15 mouse cellular contexts compared by ENCODE assay signal in the genomic region with DNA sequence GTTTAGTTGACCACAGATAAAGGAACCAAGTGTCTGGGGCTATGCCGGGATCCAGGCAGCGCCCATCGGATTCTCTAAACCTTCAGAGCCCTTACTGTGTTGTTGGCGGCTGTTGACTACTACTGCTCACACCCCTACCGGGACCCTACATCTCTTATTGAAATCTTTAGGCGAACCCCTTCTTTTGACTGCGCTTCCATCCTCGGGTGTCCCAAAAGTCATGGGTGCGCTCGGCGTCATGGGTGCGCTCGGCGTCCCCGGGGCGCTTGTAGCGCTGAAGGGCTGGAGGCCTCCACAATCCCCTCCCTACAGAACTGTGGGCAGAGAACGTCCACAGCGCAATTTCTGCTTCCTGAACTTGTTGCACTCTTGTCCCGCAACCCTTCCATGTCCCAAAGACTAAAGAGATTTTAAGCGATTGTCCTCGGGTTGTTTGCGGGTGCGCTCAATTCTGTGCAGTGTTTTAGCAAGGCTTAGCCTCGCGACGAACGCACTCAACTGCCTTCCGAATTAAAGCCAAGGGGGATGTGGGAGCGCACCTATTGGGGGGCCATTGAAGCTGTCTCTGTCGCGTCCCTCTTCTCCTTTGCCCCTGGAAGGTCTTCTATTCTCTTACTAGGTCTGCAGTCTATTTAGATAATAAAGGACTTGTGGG. TPM values are rescaled to one million over a fixed set of nuclear protein-coding genes. Genes with fewer than 3 reads are reported as not detected.
A peak's percentile ranks its signal among the peaks of the same experiment; 100 is the strongest.
DNase-seq lines count a peak whose midpoint lies in the region; ATAC-seq and TF ChIP-seq lines count a peak whose summit lies in the region.
"Had no signal": no experiment of that assay in that cellular context is flagged by ENCODE, and none has a peak within 500 bp of the region (broad histone marks: within the 10 kb centered on the region; RNA-seq: fewer than 3 reads in every experiment).

No protein-coding gene starts in this region.

- H3K27me3 ChIP-seq in forebrain, embryonic 14.5 days (replicated peaks; ENCODE audit: control insufficient read depth, insufficient read depth, low read length): peaks cover 89% of the 10 kb centered on the region
- H3K27me3 ChIP-seq in forebrain, embryonic 15.5 days: peaks cover 89% of the 10 kb centered on the region
- peaks cover 89% of the 10 kb centered on the region for H3K27me3 ChIP-seq in intestine, embryonic 14.5 days (replicated peaks; ENCODE audit: control insufficient read depth, insufficient read depth, low read length)
- H3K27me3 ChIP-seq in intestine, embryonic 16.5 days (replicated peaks; ENCODE audit: control insufficient read depth, insufficient read depth, low read length): peaks cover 66% of the 10 kb centered on the region
- H3K27me3 ChIP-seq in embryonic facial prominence, embryonic 11.5 days (ENCODE audit: control insufficient read depth, insufficient read depth, low read length): peaks cover 62% of the 10 kb centered on the region
- H3K27me3 ChIP-seq in midbrain, embryonic 11.5 days (ENCODE audit: control insufficient read depth, insufficient read depth, low read length): peaks cover 91% of the 10 kb centered on the region

- H3K4me1 ChIP-seq in forebrain, embryonic 14.5 days (ENCODE audit: control insufficient read depth, insufficient read depth, low read length): no peaks in the 10 kb centered on the region
- peaks cover 20% of the 10 kb centered on the region for H3K4me1 ChIP-seq in forebrain, embryonic 15.5 days
- no peaks in the 10 kb centered on the region for H3K4me1 ChIP-seq in intestine, embryonic 14.5 days (replicated peaks; ENCODE audit: control insufficient read depth, insufficient read depth, low read length)
- H3K4me1 ChIP-seq in intestine, embryonic 16.5 days (ENCODE audit: control insufficient read depth, insufficient read depth, low read length): peaks cover 5% of the 10 kb centered on the region
- H3K4me1 ChIP-seq in embryonic facial prominence, embryonic 11.5 days (ENCODE audit: control insufficient read depth, insufficient read depth, low read length): no peaks in the 10 kb centered on the region; the same call in 1 of the 2 replicates
- peaks cover 3% of the 10 kb centered on the region; the same call in 1 of the 2 replicates for H3K4me1 ChIP-seq in midbrain, embryonic 11.5 days (ENCODE audit: control insufficient read depth, insufficient read depth, low read length)

- WGBS in forebrain, embryonic 14.5 days: under 1% methylated on average over 32 of the region's 32 CpGs
- under 1% methylated on average over 32 of the region's 32 CpGs for WGBS in forebrain, embryonic 15.5 days
- WGBS in intestine, embryonic 14.5 days: 2% methylated on average over 32 of the region's 32 CpGs
- 1% methylated on average over 32 of the region's 32 CpGs for WGBS in intestine, embryonic 16.5 days
- 1% methylated on average over 32 of the region's 32 CpGs for WGBS in embryonic facial prominence, embryonic 11.5 days
- WGBS in midbrain, embryonic 11.5 days: under 1% methylated on average over 32 of the region's 32 CpGs

- no peak for DNase-seq in forebrain, embryonic 14.5 days (ENCODE audit: low spot score)
- DNase-seq in intestine, embryonic 14.5 days (ENCODE audit: low spot score): peak; percentile 75
- no peak for DNase-seq in embryonic facial prominence, embryonic 11.5 days (ENCODE audit: low spot score)
- peak; percentile 97 for DNase-seq in midbrain, embryonic 11.5 days (ENCODE audit: low spot score, missing footprints)
- DNase-seq in ovary, adult 18-20 months (ENCODE audit: low spot score): no peak
- no peak for DNase-seq in layer of hippocampus, adult 2 months (ENCODE audit: low spot score in 2 of 2)
- DNase-seq: kidney, adult 11 months; lung, adult 18-20 months had no signal

- H3K27ac ChIP-seq in forebrain, embryonic 14.5 days (ENCODE audit: low read depth, low read length): no peak overlapping the region
- no peak overlapping the region for H3K27ac ChIP-seq in forebrain, embryonic 15.5 days (replicated peaks)
- no peak overlapping the region for H3K27ac ChIP-seq in intestine, embryonic 14.5 days (ENCODE audit: low read depth)
- H3K27ac ChIP-seq in intestine, embryonic 16.5 days (ENCODE audit: low read length): no peak overlapping the region
- H3K27ac ChIP-seq in embryonic facial prominence, embryonic 11.5 days (replicated peaks; ENCODE audit: low read depth, low read length): no peak overlapping the region
- H3K27ac ChIP-seq in midbrain, embryonic 11.5 days (ENCODE audit: low read depth, low read length): no peak overlapping the region
- H3K27ac ChIP-seq in layer of hippocampus, adult 2 months: no peak overlapping the region
- H3K27ac ChIP-seq: embryonic facial prominence, embryonic 15.5 days; heart, adult 2 months; stomach, embryonic 15.5 days had no signal

- H3K4me3 ChIP-seq in forebrain, embryonic 14.5 days (ENCODE audit: low read depth, low read length): no peak overlapping the region
- no peak overlapping the region for H3K4me3 ChIP-seq in forebrain, embryonic 15.5 days
- no peak overlapping the region for H3K4me3 ChIP-seq in intestine, embryonic 14.5 days (ENCODE audit: low read depth, low read length)
- H3K4me3 ChIP-seq in intestine, embryonic 16.5 days (ENCODE audit: low read length): no peak overlapping the region
- H3K4me3 ChIP-seq in embryonic facial prominence, embryonic 11.5 days (ENCODE audit: low read depth, low read length): 0 out of 2 replicates have a peak overlapping the region, but pooled peaks have one; percentile 3
- 0 out of 2 replicates have a peak overlapping the region, but pooled peaks have one; percentile 9 for H3K4me3 ChIP-seq in midbrain, embryonic 11.5 days (ENCODE audit: low read depth, low read length)
- no peak overlapping the region for H3K4me3 ChIP-seq in layer of hippocampus, adult 2 months
- H3K4me3 ChIP-seq: heart, adult 2 months had no signal

- TF ChIP-seq CTCF in layer of hippocampus, adult 2 months (conservative IDR thresholded peaks at IDR 0.05): no peak

- peak; percentile 34; the same call in 1 of the 2 replicates for ATAC-seq in forebrain, embryonic 14.5 days
- ATAC-seq in forebrain, embryonic 15.5 days (replicated peaks): no peak
- no peak for ATAC-seq in intestine, embryonic 14.5 days (replicated peaks; ENCODE audit: low FRiP score, low TSS enrichment, low read depth)
- ATAC-seq in intestine, embryonic 16.5 days: no peak
- no peak for ATAC-seq in embryonic facial prominence, embryonic 11.5 days (replicated peaks; ENCODE audit: insufficient number of reproducible peaks, low FRiP score, low TSS enrichment, low read depth)
- no peak for ATAC-seq in midbrain, embryonic 11.5 days (ENCODE audit: low FRiP score)

- no peaks in the 10 kb centered on the region for H3K9me3 ChIP-seq in forebrain, embryonic 14.5 days (replicated peaks; ENCODE audit: control insufficient read depth, low read length)
- H3K9me3 ChIP-seq in forebrain, embryonic 15.5 days: no peaks in the 10 kb centered on the region
- no peaks in the 10 kb centered on the region for H3K9me3 ChIP-seq in intestine, embryonic 14.5 days (ENCODE audit: control insufficient read depth, low read length)
- no peaks in the 10 kb centered on the region for H3K9me3 ChIP-seq in intestine, embryonic 16.5 days (ENCODE audit: control insufficient read depth, low read length)
- H3K9me3 ChIP-seq in embryonic facial prominence, embryonic 11.5 days (replicated peaks; ENCODE audit: control insufficient read depth, low read length): no peaks in the 10 kb centered on the region
- H3K9me3 ChIP-seq in midbrain, embryonic 11.5 days (ENCODE audit: control insufficient read depth, low read length): no peaks in the 10 kb centered on the region
- H3K9me3 ChIP-seq: embryonic facial prominence, embryonic 15.5 days; stomach, embryonic 15.5 days had no signal

- no peak overlapping the region for H3K9ac ChIP-seq in forebrain, embryonic 14.5 days (ENCODE audit: low read length)
- H3K9ac ChIP-seq in forebrain, embryonic 15.5 days (replicated peaks): no peak overlapping the region
- no peak overlapping the region for H3K9ac ChIP-seq in intestine, embryonic 14.5 days (ENCODE audit: low read length)
- no peak overlapping the region for H3K9ac ChIP-seq in intestine, embryonic 16.5 days (ENCODE audit: low read depth, low read length)
- H3K9ac ChIP-seq in embryonic facial prominence, embryonic 11.5 days (replicated peaks; ENCODE audit: low read length): no peak overlapping the region
- H3K9ac ChIP-seq in midbrain, embryonic 11.5 days (ENCODE audit: low read length): no peak overlapping the region
- H3K9ac ChIP-seq: embryonic facial prominence, embryonic 15.5 days; stomach, embryonic 15.5 days had no signal

- no peaks in the 10 kb centered on the region for H3K36me3 ChIP-seq in forebrain, embryonic 14.5 days (ENCODE audit: control insufficient read depth, insufficient read depth, low read length)
- H3K36me3 ChIP-seq in forebrain, embryonic 15.5 days: no peaks in the 10 kb centered on the region
- no peaks in the 10 kb centered on the region for H3K36me3 ChIP-seq in intestine, embryonic 14.5 days (ENCODE audit: control insufficient read depth, insufficient read depth, low read length)
- no peaks in the 10 kb centered on the region for H3K36me3 ChIP-seq in intestine, embryonic 16.5 days (ENCODE audit: control insufficient read depth, insufficient read depth, low read length)
- H3K36me3 ChIP-seq in embryonic facial prominence, embryonic 11.5 days (replicated peaks; ENCODE audit: control insufficient read depth, insufficient read depth, low read depth, low read length): no peaks in the 10 kb centered on the region
- no peaks in the 10 kb centered on the region for H3K36me3 ChIP-seq in midbrain, embryonic 11.5 days (ENCODE audit: control insufficient read depth, insufficient read depth, low read length)
- H3K36me3 ChIP-seq: embryonic facial prominence, embryonic 15.5 days; stomach, embryonic 15.5 days had no signal

- H3K4me2 ChIP-seq in forebrain, embryonic 14.5 days (ENCODE audit: low read length): no peak overlapping the region
- no peak overlapping the region for H3K4me2 ChIP-seq in forebrain, embryonic 15.5 days (replicated peaks)
- H3K4me2 ChIP-seq in intestine, embryonic 14.5 days (ENCODE audit: low read length): no peak overlapping the region
- no peak overlapping the region for H3K4me2 ChIP-seq in intestine, embryonic 16.5 days (ENCODE audit: low read depth, low read length)
- no peak overlapping the region for H3K4me2 ChIP-seq in embryonic facial prominence, embryonic 11.5 days (ENCODE audit: low read depth, low read length)
- H3K4me2 ChIP-seq in midbrain, embryonic 11.5 days: no peak overlapping the region

RNA-seq across cellular contexts. Expression of a gene that starts 4.5 kb away (rescaled TPM):
- polyA plus RNA-seq in forebrain, embryonic 14.5 days (2014; fragmentation: Nextera tagmentation; extraction: Ambion mirVana): 1.2 and 1.3 TPM in 2 replicates
- 0.91 and 2.9 TPM in 2 replicates for polyA plus RNA-seq in forebrain, embryonic 15.5 days (2015; fragmentation: Nextera tagmentation; extraction: Ambion mirVana)
- polyA plus RNA-seq in intestine, embryonic 14.5 days (2014; fragmentation: Nextera tagmentation; extraction: Ambion mirVana): not detected in 2 replicates
- polyA plus RNA-seq in intestine, embryonic 16.5 days (2015; fragmentation: Nextera tagmentation; extraction: Ambion mirVana): not detected in 2 replicates
- 0.07 and 0.14 TPM in 2 replicates for polyA plus RNA-seq in embryonic facial prominence, embryonic 11.5 days (2014; fragmentation: Nextera tagmentation; extraction: Ambion mirVana)
- polyA plus RNA-seq in midbrain, embryonic 11.5 days (2014; fragmentation: Nextera tagmentation; extraction: Ambion mirVana): 0.22 and 0.50 TPM in 2 replicates
- not detected for total RNA-seq in layer of hippocampus, adult 2 months (2021)
- total RNA-seq: gastrocnemius, adult 18-20 months; heart, adult 2 months; layer of hippocampus, adult 18-20 months had no signal
- polyA plus RNA-seq: embryonic facial prominence, embryonic 15.5 days; heart, adult 2 months; stomach, embryonic 15.5 days had no signal

Comparison
In these comparisons a context has a peak if more than half of its experiments do, and no peak if none do; other contexts are left out.
1. DNase-seq: peak in intestine, embryonic 14.5 days (single experiment) and midbrain, embryonic 11.5 days (single experiment); none in forebrain, embryonic 14.5 days (single experiment), embryonic facial prominence, embryonic 11.5 days (single experiment), ovary, adult 18-20 months (single experiment) and layer of hippocampus, adult 2 months (0 of 2).
2. H3K4me3 ChIP-seq: peak in embryonic facial prominence, embryonic 11.5 days (single experiment) and midbrain, embryonic 11.5 days (single experiment); none in forebrain, embryonic 14.5 days (single experiment), forebrain, embryonic 15.5 days (single experiment), intestine, embryonic 14.5 days (single experiment), intestine, embryonic 16.5 days (single experiment) and layer of hippocampus, adult 2 months (single experiment).